Mouse (Mus musculus) forebrain, embryonic 16.5 days (tissue): ENCODE measurements around the gene Olfr155. TPM values are rescaled to one million over a fixed set of nuclear protein-coding genes. Genes with fewer than 3 reads are reported as not detected.

Experiments used
- ATAC-seq: fragments of 200-750 bp; cut with Nextera tagmentation; 2 replicates; pipeline ENCODE4 v1.8.0; 2017; ENCODE audit warnings: mild to moderate bottlenecking, moderate library complexity
- H3K27ac ChIP-seq: fragments of 300-500 bp; sonication (generic); 2 replicates; pipeline ENCODE4 v1.5.1; 2014; ENCODE audit warnings: low read length, control low read depth
- H3K27me3 ChIP-seq: fragments of 300-500 bp; sonication (generic); replicated peaks from 2 replicates; pipeline ENCODE4 v1.6.1; 2014; ENCODE audit warnings: low read length; ENCODE audit not compliant: control insufficient read depth, insufficient read depth
- H3K36me3 ChIP-seq: fragments of 300-500 bp; sonication (generic); 2 replicates; pipeline ENCODE4 v1.6.1; 2014; ENCODE audit not compliant: control insufficient read depth, insufficient read depth
- H3K4me1 ChIP-seq: fragments of 300-500 bp; sonication (generic); replicated peaks from 2 replicates; pipeline ENCODE4 v1.6.1; 2014; ENCODE audit warnings: low read length; ENCODE audit not compliant: control insufficient read depth, insufficient read depth
- H3K4me2 ChIP-seq: fragments of 300-500 bp; sonication (generic); 2 replicates; pipeline ENCODE4 v1.6.1; 2014; ENCODE audit warnings: mild to moderate bottlenecking, low read length, control low read depth
- H3K4me3 ChIP-seq: fragments of 300-500 bp; sonication (generic); replicated peaks from 2 replicates; pipeline ENCODE4 v1.5.1; 2014; ENCODE audit warnings: mild to moderate bottlenecking, low read length, control low read depth
- H3K9ac ChIP-seq: fragments of 300-500 bp; sonication (generic); replicated peaks from 2 replicates; pipeline ENCODE4 v1.6.1; 2014; ENCODE audit warnings: low read depth, low read length, control low read depth
- H3K9me3 ChIP-seq: fragments of 300-500 bp; sonication (generic); 2 replicates; pipeline ENCODE4 v1.6.1; 2016; ENCODE audit warnings: low read length; ENCODE audit not compliant: control insufficient read depth
- WGBS: fragments of 180-500 bp; shearing (Covaris S2); extraction: QIAGEN DNeasy Blood & Tissue Kit; methylation state at CpG from one replicate; pipeline ENCODE4 v1.1.7; 2014; 5-methylcytosine and 5-hydroxymethylcytosine counted together
- polyA plus RNA-seq: library from polyadenylated mRNA; unstranded; fragments of >200 nt; fragmentation: Nextera tagmentation; extraction: Ambion mirVana; gene quantifications from 2 replicates; pipeline ENCODE4 v1.2.1, GENCODE M21; 2015

Gene Olfr155
- polyA plus RNA-seq, 1 experiment from 2014 or later, result not detected

DNA sequence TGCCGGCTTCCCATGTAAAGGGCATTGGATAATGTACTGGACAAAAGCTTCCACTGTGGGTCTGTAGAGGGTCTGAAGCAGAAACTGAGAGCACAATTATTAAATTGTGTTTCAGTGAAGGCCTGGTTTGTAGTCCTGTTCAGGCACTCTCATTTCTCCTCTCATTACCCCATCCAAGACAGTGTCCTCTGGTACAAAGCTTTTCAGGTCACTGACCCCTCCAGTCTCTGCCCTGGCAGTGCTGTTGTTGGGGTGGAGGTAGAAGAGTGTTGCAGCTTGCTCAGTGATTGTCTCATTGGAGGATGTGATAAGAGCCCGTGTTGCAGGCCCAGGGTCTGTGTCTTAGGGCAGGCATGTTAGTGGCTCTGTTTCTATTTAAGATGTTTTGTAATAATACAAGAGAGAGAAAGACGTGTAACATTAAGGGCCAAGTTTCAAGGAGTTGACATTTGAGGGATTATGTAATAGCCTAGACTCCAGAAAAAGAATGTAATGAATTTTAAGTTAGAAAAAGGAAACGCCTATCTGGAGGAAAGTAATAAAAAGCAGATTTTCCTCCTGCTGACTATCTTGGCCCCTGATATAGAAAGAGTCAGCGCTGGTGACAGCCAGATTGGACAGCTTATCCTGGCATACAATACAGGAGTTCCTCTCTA lies 26.9 kb downstream of the Olfr155 start:
- Histone ChIP-seq H3K9ac (no peak overlapping the region), H3K9me3 (no peaks in the 10 kb centered on the region), H3K27ac (no peak overlapping the region), H3K27me3 (no peaks in the 10 kb centered on the region), H3K4me1 (peaks cover 3% of the 10 kb centered on the region; the same call in 1 of the 2 replicates), H3K4me2 (no peak overlapping the region), H3K36me3 (no peaks in the 10 kb centered on the region), H3K4me3 (no peak overlapping the region)
- ATAC-seq, result no peak
- 43% methylated on average over 5 of the region's 5 CpGs for WGBS

DNA sequence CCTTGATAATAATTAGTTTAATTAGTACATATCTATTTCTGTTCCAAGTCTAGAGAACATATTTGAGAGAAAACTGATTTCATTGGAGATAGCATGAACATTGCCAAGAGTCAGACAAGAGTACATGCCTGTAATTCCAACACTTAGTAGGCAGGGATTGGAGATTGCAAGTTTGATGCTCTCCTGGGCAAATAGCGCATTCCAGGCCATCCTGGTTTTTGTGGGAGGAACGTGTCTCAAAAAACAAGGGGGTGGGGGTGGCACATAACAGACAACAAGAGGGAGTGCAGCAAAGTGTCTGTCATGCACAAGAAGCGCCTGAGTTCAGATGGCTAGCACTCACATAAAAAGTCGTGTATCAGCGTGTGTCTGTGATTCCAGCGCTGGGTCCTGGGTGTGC lies 28.2 kb downstream of the Olfr155 start:
- Histone ChIP-seq H3K9ac (no peak overlapping the region), H3K4me1 (peaks cover 11% of the 10 kb centered on the region), H3K27me3 (no peaks in the 10 kb centered on the region), H3K4me3 (no peak overlapping the region), H3K9me3 (no peaks in the 10 kb centered on the region), H3K36me3 (no peaks in the 10 kb centered on the region), H3K27ac (no peak overlapping the region), H3K4me2 (no peak overlapping the region)
- 81% methylated on average over 6 of the region's 6 CpGs for WGBS
- ATAC-seq, result no peak

GRCm38 (mm10) chr4:43884196-43884595 lies 32.8 kb downstream of the Olfr155 start:
- WGBS, result 23% methylated on average over 4 of the region's 4 CpGs

GRCm38 (mm10) chr4:43891247-43891646 lies 39.9 kb downstream of the Olfr155 start:
- H3K4me3 ChIP-seq, result no peak overlapping the region
- H3K27ac ChIP-seq, result no peak overlapping the region
- ATAC-seq, result no peak
- H3K4me1 ChIP-seq, result 0 out of 2 replicates have a peak, but pooled peaks cover under 1% of the 10 kb centered on the region
- H3K27me3 ChIP-seq, result no peaks in the 10 kb centered on the region
- H3K4me2 ChIP-seq, result no peak overlapping the region
- H3K9me3 ChIP-seq, result no peaks in the 10 kb centered on the region
- 81% methylated on average over 3 of the region's 3 CpGs for WGBS
- H3K36me3 ChIP-seq, result no peaks in the 10 kb centered on the region
- H3K9ac ChIP-seq, result no peak overlapping the region

More at GRCm38 (mm10) chr4:43884196-43884595, 32.8 kb downstream of the Olfr155 start:
- no peak for ATAC-seq
- peaks cover 15% of the 10 kb centered on the region for H3K4me1 ChIP-seq
- H3K36me3 ChIP-seq, result no peaks in the 10 kb centered on the region
- no peak overlapping the region for H3K4me3 ChIP-seq
- H3K4me2 ChIP-seq, result no peak overlapping the region
- H3K9me3 ChIP-seq, result no peaks in the 10 kb centered on the region
- H3K27me3 ChIP-seq, result no peaks in the 10 kb centered on the region
- H3K27ac ChIP-seq, result no peak overlapping the region
- no peak overlapping the region for H3K9ac ChIP-seq

DNA sequence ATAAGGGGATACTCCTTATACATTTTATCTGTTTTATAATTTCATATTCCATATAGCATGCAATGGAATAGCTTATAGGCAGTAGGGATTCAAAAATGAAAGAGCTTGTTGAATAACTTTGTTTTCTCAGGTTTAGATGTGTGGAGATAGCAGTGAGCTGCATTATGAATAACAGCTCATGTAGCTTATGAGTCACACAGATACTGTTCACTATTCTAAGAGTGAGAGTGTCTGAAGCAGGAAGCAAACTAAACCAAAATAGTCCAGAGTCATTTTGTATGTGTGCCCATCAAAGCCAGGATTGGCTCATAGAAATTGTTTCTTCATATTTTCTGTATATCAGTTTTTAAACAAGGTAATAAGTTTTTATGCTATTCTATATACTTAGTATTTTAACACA lies 45.8 kb downstream of the Olfr155 start:
- no peak overlapping the region for H3K27ac ChIP-seq
- no peaks in the 10 kb centered on the region for H3K9me3 ChIP-seq
- no peaks in the 10 kb centered on the region for H3K4me1 ChIP-seq
- no peak overlapping the region for H3K4me3 ChIP-seq
- H3K4me2 ChIP-seq, result no peak overlapping the region
- H3K9ac ChIP-seq, result no peak overlapping the region
- H3K27me3 ChIP-seq, result no peaks in the 10 kb centered on the region
- H3K36me3 ChIP-seq, result no peaks in the 10 kb centered on the region
- no peak for ATAC-seq

DNA sequence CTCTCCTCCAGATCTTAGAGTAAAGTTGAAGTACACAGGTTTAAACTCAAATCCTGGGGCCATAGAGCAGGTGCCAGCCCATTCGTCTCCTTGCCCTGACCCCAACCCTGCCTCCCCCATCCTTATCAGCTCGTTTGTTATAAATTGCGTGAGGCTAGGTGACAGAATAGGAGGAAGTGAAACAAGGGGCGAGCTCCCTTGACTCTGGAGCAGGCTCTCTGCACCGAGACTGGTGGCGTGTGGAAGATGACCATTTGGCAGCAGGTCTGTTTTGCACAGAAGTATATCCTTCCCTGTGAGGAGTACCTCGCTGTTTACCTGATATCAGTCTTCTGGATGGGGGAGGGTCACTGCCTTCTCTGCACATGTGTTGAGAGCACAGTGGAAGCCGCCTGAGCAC lies 47.8 kb downstream of the Olfr155 start:
- WGBS, result 76% methylated on average over 8 of the region's 8 CpGs
- Histone ChIP-seq H3K27ac (no peak overlapping the region), H3K9me3 (no peaks in the 10 kb centered on the region), H3K4me3 (no peak overlapping the region), H3K9ac (no peak overlapping the region), H3K4me1 (no peaks in the 10 kb centered on the region), H3K36me3 (no peaks in the 10 kb centered on the region; the same call in 1 of the 2 replicates), H3K4me2 (no peak overlapping the region), H3K27me3 (no peaks in the 10 kb centered on the region)
- ATAC-seq, result no peak

DNA sequence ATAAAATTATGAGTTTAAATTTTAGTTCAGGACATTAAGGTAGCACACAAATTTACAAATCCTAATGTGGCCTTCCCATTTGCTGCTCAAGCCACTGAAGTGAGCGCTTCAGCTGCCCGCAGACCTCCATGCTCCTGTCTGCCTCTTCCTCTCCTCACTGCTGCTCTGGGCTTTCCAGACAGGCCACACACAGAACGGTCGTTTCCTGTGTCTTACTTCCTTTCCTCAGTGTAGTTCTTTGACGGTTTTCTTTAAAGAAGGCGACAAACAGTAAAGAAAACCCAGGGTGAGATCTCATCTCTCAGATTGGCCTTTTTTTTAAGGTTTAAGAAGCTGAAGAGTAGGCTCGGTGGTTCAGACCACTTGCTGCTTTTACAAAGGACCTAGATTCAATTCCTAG lies 52.3 kb downstream of the Olfr155 start:
- Histone ChIP-seq H3K4me2 (no peak overlapping the region), H3K27ac (no peak overlapping the region), H3K36me3 (no peaks in the 10 kb centered on the region; the same call in 1 of the 2 replicates), H3K9ac (no peak overlapping the region), H3K27me3 (no peaks in the 10 kb centered on the region), H3K9me3 (no peaks in the 10 kb centered on the region), H3K4me1 (no peaks in the 10 kb centered on the region), H3K4me3 (no peak overlapping the region)
- 82% methylated on average over 7 of the region's 7 CpGs for WGBS
- ATAC-seq, result no peak

- Histone ChIP-seq H3K4me2 (no peak overlapping the region), H3K27ac (no peak overlapping the region), H3K27me3 (no peaks in the 10 kb centered on the region), H3K9me3 (no peaks in the 10 kb centered on the region), H3K4me1 (no peaks in the 10 kb centered on the region), H3K4me3 (no peak overlapping the region), H3K9ac (no peak overlapping the region), H3K36me3 (no peaks in the 10 kb centered on the region; the same call in 1 of the 2 replicates)
- 34% methylated on average over 6 of the region's 6 CpGs for WGBS
- ATAC-seq, result no peak
Measured at GRCm38 (mm10) chr4:43906443-43906842, 55.1 kb downstream of the Olfr155 start.
